8 mouse cellular contexts compared by ENCODE assay signal in the genomic region with DNA sequence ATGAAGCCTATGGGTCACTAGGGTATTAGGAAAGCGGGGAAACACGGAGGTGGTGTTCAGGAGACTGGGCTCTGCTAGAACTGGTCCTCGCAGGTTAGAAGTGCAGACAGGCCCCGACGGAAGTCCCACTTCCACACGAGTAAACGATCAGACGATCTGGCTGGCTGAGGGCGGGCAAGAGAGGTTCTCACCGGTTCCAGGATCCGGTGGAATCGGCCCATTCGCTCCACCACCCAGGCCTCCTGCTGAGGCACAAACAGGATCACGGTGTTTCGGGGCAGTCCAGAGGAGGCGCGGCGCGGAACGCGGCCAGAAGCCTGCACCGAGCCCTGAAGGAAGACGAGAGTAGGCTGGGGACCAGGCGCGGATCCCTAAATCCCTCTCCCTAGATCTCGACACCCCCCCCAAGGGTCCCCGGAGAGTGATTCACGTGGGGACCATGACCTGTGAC. TPM values are rescaled to one million over a fixed set of nuclear protein-coding genes. Genes with fewer than 3 reads are reported as not detected.
A peak's percentile ranks its signal among the peaks of the same experiment; 100 is the strongest.
DNase-seq lines count a peak whose midpoint lies in the region; ATAC-seq and TF ChIP-seq lines count a peak whose summit lies in the region.

No protein-coding gene starts in this region.

- TF ChIP-seq CTCF in cerebellum, adult 2 months (IDR thresholded peaks at IDR 0.05; ENCODE audit: borderline replicate concordance, insufficient read depth, low read depth, low read length): no peak
- no peak for TF ChIP-seq CTCF in spleen, adult 2 months (IDR thresholded peaks at IDR 0.05; ENCODE audit: extremely low read depth, insufficient read depth, insufficient read length, insufficient replicate concordance)

- peak overlapping the region; percentile 85 for H3K4me2 ChIP-seq in hindbrain, embryonic 11.5 days (replicated peaks; ENCODE audit: low read depth, low read length)
- peak overlapping the region; percentile 89 for H3K4me2 ChIP-seq in liver, embryonic 11.5 days
- peak overlapping the region; percentile 94 for H3K4me2 ChIP-seq in stomach, embryonic 14.5 days (replicated peaks; ENCODE audit: low read depth, low read length)

- no peaks in the 10 kb centered on the region for H3K27me3 ChIP-seq in cerebellum, adult 2 months (ENCODE audit: control insufficient read depth, insufficient read depth, low read length)
- no peaks in the 10 kb centered on the region for H3K27me3 ChIP-seq in spleen, adult 2 months (ENCODE audit: control insufficient read depth, insufficient read depth, low read length)
- no peaks in the 10 kb centered on the region for H3K27me3 ChIP-seq in hindbrain, embryonic 11.5 days (ENCODE audit: control insufficient read depth, insufficient read depth, low read length)
- H3K27me3 ChIP-seq in liver, embryonic 11.5 days (replicated peaks; ENCODE audit: control insufficient read depth, insufficient read depth, low read length): no peaks in the 10 kb centered on the region
- H3K27me3 ChIP-seq in stomach, embryonic 14.5 days (ENCODE audit: control insufficient read depth, insufficient read depth, low read length): no peaks in the 10 kb centered on the region

- peaks cover 7% of the 10 kb centered on the region for H3K4me1 ChIP-seq in cerebellum, adult 2 months (ENCODE audit: control insufficient read depth, insufficient read depth, low read length)
- peaks cover 2% of the 10 kb centered on the region; the same call in 1 of the 2 replicates for H3K4me1 ChIP-seq in spleen, adult 2 months (ENCODE audit: control insufficient read depth, insufficient read depth, insufficient read length)
- 0 out of 2 replicates have a peak, but pooled peaks cover 5% of the 10 kb centered on the region for H3K4me1 ChIP-seq in hindbrain, embryonic 11.5 days (replicated peaks; ENCODE audit: control insufficient read depth, insufficient read depth, low read length)
- peaks cover 15% of the 10 kb centered on the region for H3K4me1 ChIP-seq in liver, embryonic 11.5 days (replicated peaks; ENCODE audit: control insufficient read depth, insufficient read depth, low read length)
- peaks cover 10% of the 10 kb centered on the region; the same call in 1 of the 2 replicates for H3K4me1 ChIP-seq in stomach, embryonic 14.5 days (ENCODE audit: control insufficient read depth, insufficient read depth, low read length)

- ATAC-seq in hindbrain, embryonic 11.5 days (ENCODE audit: low FRiP score): no peak; the same call in none of the 2 replicates
- peak; percentile 62 for ATAC-seq in liver, embryonic 11.5 days (replicated peaks; ENCODE audit: low FRiP score)
- peak; percentile 56 for ATAC-seq in stomach, embryonic 14.5 days (ENCODE audit: insufficient number of reproducible peaks, insufficient read depth, low FRiP score, low read depth)

- peak overlapping the region; percentile 91 for H3K4me3 ChIP-seq in cerebellum, adult 2 months (replicated peaks; ENCODE audit: insufficient read depth, low read depth, low read length)
- peak overlapping the region; percentile 87 for H3K4me3 ChIP-seq in spleen, adult 2 months (ENCODE audit: extremely low read depth, insufficient read depth, insufficient read length)
- H3K4me3 ChIP-seq in hindbrain, embryonic 11.5 days (ENCODE audit: low read depth, low read length): peak overlapping the region; percentile 79
- peak overlapping the region; percentile 90 for H3K4me3 ChIP-seq in liver, embryonic 11.5 days (ENCODE audit: low read depth, low read length)
- H3K4me3 ChIP-seq in stomach, embryonic 14.5 days (ENCODE audit: low read depth, low read length): peak overlapping the region; percentile 82

- H3K27ac ChIP-seq in cerebellum, adult 2 months (ENCODE audit: insufficient read depth, low read length): peak overlapping the region; percentile 60
- H3K27ac ChIP-seq in spleen, adult 2 months (ENCODE audit: insufficient read depth, low read length): peak overlapping the region; percentile 66
- peak overlapping the region; percentile 86 for H3K27ac ChIP-seq in hindbrain, embryonic 11.5 days (ENCODE audit: low read depth, low read length)
- H3K27ac ChIP-seq in liver, embryonic 11.5 days (ENCODE audit: low read depth, low read length): peak overlapping the region; percentile 84
- H3K27ac ChIP-seq in stomach, embryonic 14.5 days (ENCODE audit: low read length): peak overlapping the region; percentile 87

- no peak for DNase-seq in cerebellum, adult 2 months
- no peak for DNase-seq in cerebellum, adult 8-10 months
- peak in 1 of 2 experiments; percentile 27 for DNase-seq in spleen, adult 2 months (ENCODE audit: low read depth in 1 of 2, low spot score in 2 of 2)
- no peak for DNase-seq in spleen, postnatal 36 days (ENCODE audit: low spot score in 2 of 2)
- DNase-seq in hindbrain, embryonic 11.5 days (ENCODE audit: low spot score): no peak
- DNase-seq in liver, embryonic 11.5 days (ENCODE audit: low spot score): peak; percentile 61
- no peak for DNase-seq in B cell, adult 2 months

- peak overlapping the region; percentile 88 for H3K9ac ChIP-seq in hindbrain, embryonic 11.5 days (ENCODE audit: low read depth, low read length)
- peak overlapping the region; percentile 99 for H3K9ac ChIP-seq in liver, embryonic 11.5 days (ENCODE audit: low read depth, low read length)
- H3K9ac ChIP-seq in stomach, embryonic 14.5 days (replicated peaks; ENCODE audit: low read depth, low read length): peak overlapping the region; percentile 85

- no peak for TF ChIP-seq POLR2A in cerebellum, adult 2 months (IDR thresholded peaks at IDR 0.05; ENCODE audit: borderline replicate concordance, insufficient read depth, low read length)
- TF ChIP-seq POLR2A in spleen, adult 2 months (IDR thresholded peaks at IDR 0.05; ENCODE audit: low read depth, low read length): no peak

- no peaks in the 10 kb centered on the region for H3K9me3 ChIP-seq in hindbrain, embryonic 11.5 days (ENCODE audit: control insufficient read depth, low read length)
- H3K9me3 ChIP-seq in liver, embryonic 11.5 days (ENCODE audit: control insufficient read depth, low read length): no peaks in the 10 kb centered on the region
- H3K9me3 ChIP-seq in stomach, embryonic 14.5 days (ENCODE audit: control insufficient read depth, low read depth, low read length): no peaks in the 10 kb centered on the region

- 1% methylated on average over 28 of the region's 28 CpGs for WGBS in cerebellum, adult 2 months
- 4% methylated on average over 28 of the region's 28 CpGs for WGBS in spleen, adult 2 months
- WGBS in hindbrain, embryonic 11.5 days: 3% methylated on average over 28 of the region's 28 CpGs
- WGBS in liver, embryonic 11.5 days: under 1% methylated on average over 28 of the region's 28 CpGs
- WGBS in stomach, embryonic 14.5 days: 1% methylated on average over 28 of the region's 28 CpGs

- peaks cover 15% of the 10 kb centered on the region for H3K36me3 ChIP-seq in spleen, adult 2 months (ENCODE audit: control insufficient read depth, insufficient read depth, low read length)
- H3K36me3 ChIP-seq in hindbrain, embryonic 11.5 days (ENCODE audit: control insufficient read depth, insufficient read depth, low read length): peaks cover 8% of the 10 kb centered on the region
- peaks cover 31% of the 10 kb centered on the region for H3K36me3 ChIP-seq in liver, embryonic 11.5 days (ENCODE audit: control insufficient read depth, insufficient read depth, low read length)
- peaks cover 48% of the 10 kb centered on the region for H3K36me3 ChIP-seq in stomach, embryonic 14.5 days (ENCODE audit: control insufficient read depth, insufficient read depth, low read length)

RNA-seq across cellular contexts. Expression of a gene that starts 0.7 kb away (rescaled TPM):
- polyA plus RNA-seq in cerebellum, adult 2 months (2012; rRNA removed): 138 and 142 TPM in 2 replicates
- polyA plus RNA-seq in spleen, adult 2 months (2012; rRNA removed): 42.8 and 47.0 TPM in 2 replicates
- 345 and 353 TPM in 2 replicates for polyA plus RNA-seq in hindbrain, embryonic 11.5 days (2014; fragmentation: Nextera tagmentation; extraction: Ambion mirVana)
- 409 and 425 TPM in 2 replicates for polyA plus RNA-seq in liver, embryonic 11.5 days (2014; fragmentation: Nextera tagmentation; extraction: Ambion mirVana)
- polyA plus RNA-seq in stomach, embryonic 14.5 days (2014; fragmentation: Nextera tagmentation; extraction: Ambion mirVana): 300 and 302 TPM in 2 replicates

RNA-seq across cellular contexts. Expression of a gene that starts 5.2 kb away (rescaled TPM):
- polyA plus RNA-seq in cerebellum, adult 2 months (2012; rRNA removed): 35.8 and 35.9 TPM in 2 replicates
- 25.2 and 33.4 TPM in 2 replicates for polyA plus RNA-seq in spleen, adult 2 months (2012; rRNA removed)
- polyA plus RNA-seq in hindbrain, embryonic 11.5 days (2014; fragmentation: Nextera tagmentation; extraction: Ambion mirVana): 15.6 and 16.0 TPM in 2 replicates
- 22.5 and 23.3 TPM in 2 replicates for polyA plus RNA-seq in liver, embryonic 11.5 days (2014; fragmentation: Nextera tagmentation; extraction: Ambion mirVana)
- polyA plus RNA-seq in stomach, embryonic 14.5 days (2014; fragmentation: Nextera tagmentation; extraction: Ambion mirVana): 21.3 and 23.3 TPM in 2 replicates

RNA-seq across cellular contexts. Expression of a gene that starts 15.2 kb away (rescaled TPM):
- polyA plus RNA-seq in cerebellum, adult 2 months (2012; rRNA removed): 29.9 and 32.5 TPM in 2 replicates
- polyA plus RNA-seq in spleen, adult 2 months (2012; rRNA removed): 21.1 and 28.2 TPM in 2 replicates
- polyA plus RNA-seq in hindbrain, embryonic 11.5 days (2014; fragmentation: Nextera tagmentation; extraction: Ambion mirVana): 19.7 and 20.8 TPM in 2 replicates
- 6.0 and 7.4 TPM in 2 replicates for polyA plus RNA-seq in liver, embryonic 11.5 days (2014; fragmentation: Nextera tagmentation; extraction: Ambion mirVana)
- polyA plus RNA-seq in stomach, embryonic 14.5 days (2014; fragmentation: Nextera tagmentation; extraction: Ambion mirVana): 10.0 and 10.6 TPM in 2 replicates

RNA-seq across cellular contexts. Expression of a gene that starts 20.5 kb away (rescaled TPM):
- 36.2 and 36.7 TPM in 2 replicates for polyA plus RNA-seq in cerebellum, adult 2 months (2012; rRNA removed)
- 13.5 and 16.7 TPM in 2 replicates for polyA plus RNA-seq in spleen, adult 2 months (2012; rRNA removed)
- 14.9 and 22.0 TPM in 2 replicates for polyA plus RNA-seq in hindbrain, embryonic 11.5 days (2014; fragmentation: Nextera tagmentation; extraction: Ambion mirVana)
- polyA plus RNA-seq in liver, embryonic 11.5 days (2014; fragmentation: Nextera tagmentation; extraction: Ambion mirVana): 18.2 and 18.6 TPM in 2 replicates
- 15.6 and 16.6 TPM in 2 replicates for polyA plus RNA-seq in stomach, embryonic 14.5 days (2014; fragmentation: Nextera tagmentation; extraction: Ambion mirVana)

RNA-seq across cellular contexts. Expression of a gene that starts 27.9 kb away (rescaled TPM):
- 12.8 and 14.5 TPM in 2 replicates for polyA plus RNA-seq in cerebellum, adult 2 months (2012; rRNA removed)
- polyA plus RNA-seq in spleen, adult 2 months (2012; rRNA removed): 0.65 and 0.92 TPM in 2 replicates
- 17.5 and 17.9 TPM in 2 replicates for polyA plus RNA-seq in hindbrain, embryonic 11.5 days (2014; fragmentation: Nextera tagmentation; extraction: Ambion mirVana)
- polyA plus RNA-seq in liver, embryonic 11.5 days (2014; fragmentation: Nextera tagmentation; extraction: Ambion mirVana): 2.0 and 2.4 TPM in 2 replicates
- 14.7 and 16.0 TPM in 2 replicates for polyA plus RNA-seq in stomach, embryonic 14.5 days (2014; fragmentation: Nextera tagmentation; extraction: Ambion mirVana)
